Mouse (Mus musculus) liver, adult 2 months (tissue): Measurements from ENCODE around the gene 1600012H06Rik. TPM values are rescaled to one million over a fixed set of nuclear protein-coding genes. Genes with fewer than 3 reads are reported as not detected.
"Not testable (repeated sequence)": the region's sequence is repeated elsewhere in the genome, so short reads cannot be mapped to it uniquely, and the experiment has no call there.

Experiments used
- DNase-seq: peaks from one replicate; pipeline ENCODE4 v3.0.0-alpha.2; 2011; ENCODE audit warnings: low read depth, low spot score; ENCODE audit errors: extremely low read depth
- H3K27ac ChIP-seq: fragments of 200-500 bp; replicated peaks from 2 replicates; pipeline ENCODE4 v1.5.1; 2012; ENCODE audit warnings: low read depth, mild to moderate bottlenecking, control low read depth, inconsistent platforms, low read length; ENCODE audit not compliant: insufficient read depth
- H3K27me3 ChIP-seq: fragments of 200-500 bp; 2 replicates; pipeline ENCODE4 v1.6.1; 2012; ENCODE audit warnings: mild to moderate bottlenecking, moderate library complexity, low read length, inconsistent platforms; ENCODE audit not compliant: control insufficient read depth, insufficient read depth
- H3K36me3 ChIP-seq: fragments of 200-500 bp; 2 replicates; pipeline ENCODE4 v1.6.1; 2012; ENCODE audit warnings: low read length, inconsistent platforms; ENCODE audit not compliant: control insufficient read depth, insufficient read depth
- H3K4me1 ChIP-seq: fragments of 200-500 bp; 2 replicates; pipeline ENCODE4 v1.6.1; 2011; ENCODE audit warnings: low read length; ENCODE audit not compliant: control insufficient read depth, insufficient read depth
- H3K4me3 ChIP-seq: fragments of 200-500 bp; 2 replicates; pipeline ENCODE4 v1.5.1; 2011; ENCODE audit warnings: low read depth, mild to moderate bottlenecking, control low read depth, low read length, moderate library complexity; ENCODE audit not compliant: insufficient read depth
- H3K79me2 ChIP-seq: fragments of 200-500 bp; 2 replicates; pipeline ENCODE4 v1.6.1; 2012; ENCODE audit warnings: inconsistent platforms, mild to moderate bottlenecking, low read length, moderate library complexity; ENCODE audit not compliant: control insufficient read depth, insufficient read depth
- H3K9ac ChIP-seq: fragments of 200-500 bp; 2 replicates; pipeline ENCODE4 v1.6.1; 2012; ENCODE audit warnings: low read depth, mild to moderate bottlenecking, control low read depth, inconsistent platforms, low read length
- WGBS: fragments of 180-500 bp; shearing (Covaris S2); methylation state at CpG from one replicate; pipeline ENCODE4 v1.1.7; 2018; 5-methylcytosine and 5-hydroxymethylcytosine counted together
- polyA plus RNA-seq: library from polyadenylated mRNA; depleted of rRNA; stranded (reverse); fragments of >200 nt; gene quantifications from 2 replicates; pipeline ENCODE4 v1.2.3, GENCODE M21; 2012; rRNA removed
- total RNA-seq: library from RNA; depleted of rRNA; stranded (reverse); fragments of >200 nt; gene quantifications from 2 replicates; pipeline ENCODE4 v1.2.3, GENCODE M21; 2014; rRNA removed

1600012H06Rik gene
- total and polyA plus RNA-seq, 2 experiments: 16.7 to 21.1 TPM

DNA sequence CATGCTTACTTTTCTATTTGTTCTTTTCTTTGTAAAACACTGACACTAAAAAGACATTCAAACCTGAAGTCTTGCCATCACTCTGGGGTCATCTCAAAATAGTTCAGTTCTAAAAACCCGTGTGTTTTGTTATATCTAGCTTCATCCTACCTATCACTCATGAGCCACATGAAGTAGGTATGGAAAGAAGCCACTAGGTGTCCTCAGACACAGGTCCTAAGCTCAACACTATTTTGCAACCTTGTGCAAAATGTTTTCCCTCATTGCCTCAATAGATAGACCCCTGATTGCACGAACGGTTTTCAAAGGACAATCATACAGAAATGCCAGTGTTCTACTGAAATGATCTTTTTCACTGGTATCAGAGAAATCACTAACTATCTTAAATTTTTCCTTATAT, 66.1 kb downstream of the 1600012H06Rik start:
- not testable (repeated sequence) for H3K27me3 ChIP-seq, DNase-seq, H3K27ac ChIP-seq, H3K79me2 ChIP-seq, H3K36me3 ChIP-seq, H3K4me1 ChIP-seq, H3K4me3 ChIP-seq, H3K9ac ChIP-seq
- WGBS: no CpG with 5 or more reads among the region's 3 CpGs

Other genes with a start within 250 kb of the 1600012H06Rik start
- gene Thbs2, start 248.9 kb upstream of the 1600012H06Rik start, total RNA-seq: 2.1 and 2.8 TPM in 2 replicates
- gene Thbs2, start 248.9 kb upstream of the 1600012H06Rik start, polyA plus RNA-seq: 0.92 and 1.1 TPM in 2 replicates
- 0.74 and 0.87 TPM in 2 replicates for gene Wdr27, start within 50 bp of the 1600012H06Rik start, total RNA-seq
- gene Wdr27, start within 50 bp of the 1600012H06Rik start, polyA plus RNA-seq: 1.4 and 2.3 TPM in 2 replicates
- gene Phf10, start 18.1 kb downstream of the 1600012H06Rik start, total RNA-seq: 14.0 and 14.4 TPM in 2 replicates
- 7.6 and 7.9 TPM in 2 replicates for gene Phf10, start 18.1 kb downstream of the 1600012H06Rik start, polyA plus RNA-seq
- gene 9030025P20Rik, start 35.3 kb downstream of the 1600012H06Rik start, total RNA-seq: 6.6 and 7.4 TPM in 2 replicates
- gene 9030025P20Rik, start 35.3 kb downstream of the 1600012H06Rik start, polyA plus RNA-seq: 3.5 and 4.6 TPM in 2 replicates
- not detected in 2 replicates for gene Gm3417, start 35.6 kb downstream of the 1600012H06Rik start, total RNA-seq
- gene Gm3417, start 35.6 kb downstream of the 1600012H06Rik start, polyA plus RNA-seq: 0.54 TPM in 1 of 2 replicates, not detected in the other
- gene Gm3435, start 67.0 kb downstream of the 1600012H06Rik start, total RNA-seq: 5.6 and 7.1 TPM in 2 replicates
- 0.67 and 1.3 TPM in 2 replicates for gene Gm3435, start 67.0 kb downstream of the 1600012H06Rik start, polyA plus RNA-seq
- gene Ermard, start 98.0 kb downstream of the 1600012H06Rik start, total RNA-seq: 53.6 and 59.1 TPM in 2 replicates
- gene Ermard, start 98.0 kb downstream of the 1600012H06Rik start, polyA plus RNA-seq: 15.4 and 24.9 TPM in 2 replicates
- gene Tcte3, start 98.3 kb downstream of the 1600012H06Rik start, total RNA-seq: not detected in 2 replicates
- gene Tcte3, start 98.3 kb downstream of the 1600012H06Rik start, polyA plus RNA-seq: not detected in 2 replicates
- 3.8 and 3.9 TPM in 2 replicates for gene Gm3448, start 98.4 kb downstream of the 1600012H06Rik start, total RNA-seq
- 0.30 and 0.61 TPM in 2 replicates for gene Gm3448, start 98.4 kb downstream of the 1600012H06Rik start, polyA plus RNA-seq